Mouse (Mus musculus): ENCODE results near the gene Lemd1.

GRCm38 (mm10) chr1:132196337-132196736 is 5.1 kb downstream of the Lemd1 start:
- no peak for TF ChIP-seq CTCF (conservative IDR thresholded peaks at IDR 0.05; ENCODE audit: insufficient read depth, insufficient read length, low read depth, low read length)
- no peak for TF ChIP-seq POLR2A (IDR thresholded peaks at IDR 0.05; ENCODE audit: low read depth, low read length)
